Mouse (Mus musculus) stomach, embryonic 14.5 days (tissue): ENCODE measurements around the gene Gm17660. TPM values are rescaled to one million over a fixed set of nuclear protein-coding genes. Genes with fewer than 3 reads are reported as not detected.

ENCODE experiments used
- ATAC-seq: fragments of 200-750 bp; cut with Nextera tagmentation; 2 replicates; pipeline ENCODE4 v1.8.0; 2017; ENCODE audit warnings: low read depth, moderate TSS enrichment; ENCODE audit not compliant: insufficient number of reproducible peaks, insufficient read depth, low FRiP score
- H3K27ac ChIP-seq: fragments of 300-500 bp; sonication (generic); 2 replicates; pipeline ENCODE4 v1.5.1; 2014; ENCODE audit warnings: mild to moderate bottlenecking, low read length, moderate library complexity, mixed read lengths
- H3K27me3 ChIP-seq: fragments of 300-500 bp; sonication (generic); 2 replicates; pipeline ENCODE4 v1.6.1; 2014; ENCODE audit warnings: low read length, control low read depth, mixed read lengths; ENCODE audit not compliant: control insufficient read depth, insufficient read depth
- H3K36me3 ChIP-seq: fragments of 300-500 bp; sonication (generic); 2 replicates; pipeline ENCODE4 v1.6.1; 2014; ENCODE audit warnings: mild to moderate bottlenecking, control low read depth, low read length, moderate library complexity, mixed read lengths; ENCODE audit not compliant: control insufficient read depth, insufficient read depth
- H3K4me1 ChIP-seq: fragments of 300-500 bp; sonication (generic); 2 replicates; pipeline ENCODE4 v1.6.1; 2014; ENCODE audit warnings: low read length, control low read depth, mixed read lengths; ENCODE audit not compliant: control insufficient read depth, insufficient read depth
- H3K4me2 ChIP-seq: fragments of 300-500 bp; sonication (generic); replicated peaks from 2 replicates; pipeline ENCODE4 v1.6.1; 2014; ENCODE audit warnings: low read depth, low read length, control low read depth
- H3K4me3 ChIP-seq: fragments of 300-500 bp; sonication (generic); 2 replicates; pipeline ENCODE4 v1.5.1; 2014; ENCODE audit warnings: low read depth, low read length, control low read depth
- H3K9ac ChIP-seq: fragments of 300-500 bp; sonication (generic); replicated peaks from 2 replicates; pipeline ENCODE4 v1.6.1; 2014; ENCODE audit warnings: low read depth, mild to moderate bottlenecking, control low read depth, low read length, moderate library complexity, mixed read lengths
- H3K9me3 ChIP-seq: fragments of 300-500 bp; sonication (generic); 2 replicates; pipeline ENCODE4 v1.6.1; 2016; ENCODE audit warnings: low read depth, low read length, control low read depth; ENCODE audit not compliant: control insufficient read depth
- WGBS: fragments of 180-500 bp; shearing (Covaris S2); extraction: QIAGEN DNeasy Blood & Tissue Kit; methylation state at CpG from one replicate; pipeline ENCODE4 v1.1.7; 2014; 5-methylcytosine and 5-hydroxymethylcytosine counted together
- polyA plus RNA-seq: library from polyadenylated mRNA; unstranded; fragments of >200 nt; fragmentation: Nextera tagmentation; extraction: Ambion mirVana; gene quantifications from 2 replicates; pipeline ENCODE4 v1.2.1, GENCODE M21; 2014

Gene Gm17660
- 1.3 TPM in 1 of 2 replicates, not detected in the other for polyA plus RNA-seq

- Histone ChIP-seq H3K9ac (no peak within 1 kb of the TSS), H3K9me3 (no peaks in the 10 kb centered on the region), H3K4me2 (no peak within 1 kb of the TSS), H3K36me3 (peaks cover 3% of the 10 kb centered on the region; the same call in 1 of the 2 replicates), H3K27me3 (no peaks in the 10 kb centered on the region), H3K4me1 (0 out of 2 replicates have a peak, but pooled peaks cover 2% of the 10 kb centered on the region), H3K4me3 (no peak within 1 kb of the TSS), H3K27ac (no peak within 1 kb of the TSS)
- WGBS, result 91% methylated on average over 7 of the region's 7 CpGs
- no peak for ATAC-seq
These were observed at the start of gene Gm17660 for GRCm38 (mm10) chr5:104077508-104077907. TSS of gene Gm17660 (minus strand) at chr5:104077608.

GRCm38 (mm10) chr5:104126561-104127320 lies 49.3 kb upstream of the Gm17660 start:
- 79% methylated on average over 12 of the region's 12 CpGs for whole genome bisulfite sequencing
- ATAC-seq, result no peak
- Histone ChIP-seq H3K4me2 (no peak overlapping the region), H3K9ac (no peak overlapping the region), H3K27ac (no peak overlapping the region), H3K4me1 (peaks cover 3% of the 10 kb centered on the region; the same call in 1 of the 2 replicates), H3K4me3 (no peak overlapping the region), H3K27me3 (no peaks in the 10 kb centered on the region), H3K36me3 (no peaks in the 10 kb centered on the region), H3K9me3 (no peaks in the 10 kb centered on the region)

GRCm38 (mm10) chr5:104124016-104124658 lies 46.7 kb upstream of the Gm17660 start:
- no peak overlapping the region for H3K4me2 ChIP-seq
- ATAC-seq, result no peak
- 49% methylated on average over 6 of the region's 6 CpGs for WGBS
- H3K27me3 ChIP-seq, result no peaks in the 10 kb centered on the region
- no peak overlapping the region for H3K9ac ChIP-seq
- H3K27ac ChIP-seq, result no peak overlapping the region; the same call in 1 of the 2 replicates
- no peaks in the 10 kb centered on the region for H3K9me3 ChIP-seq
- no peak overlapping the region for H3K4me3 ChIP-seq
- H3K36me3 ChIP-seq, result no peaks in the 10 kb centered on the region
- H3K4me1 ChIP-seq, result peaks cover 3% of the 10 kb centered on the region; the same call in 1 of the 2 replicates

- H3K9ac ChIP-seq, result no peak overlapping the region
- H3K9me3 ChIP-seq, result no peaks in the 10 kb centered on the region
- 75% methylated on average over 4 of the region's 4 CpGs for WGBS
- peaks cover 21% of the 10 kb centered on the region for H3K4me1 ChIP-seq
- H3K27me3 ChIP-seq, result no peaks in the 10 kb centered on the region
- H3K4me3 ChIP-seq, result no peak overlapping the region
- H3K27ac ChIP-seq, result 0 out of 2 replicates have a peak overlapping the region, but pooled peaks have one; percentile 33
- no peak overlapping the region for H3K4me2 ChIP-seq
- no peak for ATAC-seq
- H3K36me3 ChIP-seq, result no peaks in the 10 kb centered on the region
These were observed 38.5 kb upstream of the Gm17660 start for GRCm38 (mm10) chr5:104115890-104116289.

- H3K27me3 ChIP-seq, result no peaks in the 10 kb centered on the region
- no peaks in the 10 kb centered on the region for H3K36me3 ChIP-seq
- peaks cover 24% of the 10 kb centered on the region for H3K4me1 ChIP-seq
- 0 out of 2 replicates have a peak, but pooled peaks have one; percentile 35 for ATAC-seq
- no peak overlapping the region for H3K4me3 ChIP-seq
- H3K4me2 ChIP-seq, result no peak overlapping the region
- peak overlapping the region; percentile 86; the same call in 1 of the 2 replicates for H3K27ac ChIP-seq
- no peak overlapping the region for H3K9ac ChIP-seq
- 30% methylated on average over 14 of the region's 14 CpGs for WGBS
- no peaks in the 10 kb centered on the region for H3K9me3 ChIP-seq
These were observed 37.7 kb upstream of the Gm17660 start for GRCm38 (mm10) chr5:104115118-104115517.

GRCm38 (mm10) chr5:104113491-104114172 lies 36.2 kb upstream of the Gm17660 start, which contains the start of gene Sparcl1:
TSS of gene Sparcl1 (minus strand) at chr5:104113733.
- H3K4me2 ChIP-seq, result peak within 1 kb of the TSS; percentile 41
- H3K4me3 ChIP-seq, result peak within 1 kb of the TSS; percentile 36
- peak; percentile 47; the same call in 1 of the 2 replicates for ATAC-seq
- H3K9me3 ChIP-seq, result no peaks in the 10 kb centered on the region
- peak within 1 kb of the TSS; percentile 43 for H3K9ac ChIP-seq
- H3K27me3 ChIP-seq, result no peaks in the 10 kb centered on the region
- no peaks in the 10 kb centered on the region for H3K36me3 ChIP-seq
- peak within 1 kb of the TSS; percentile 86 for H3K27ac ChIP-seq
- H3K4me1 ChIP-seq, result peaks cover 33% of the 10 kb centered on the region
- WGBS, result 18% methylated on average over 15 of the region's 15 CpGs

GRCm38 (mm10) chr5:104112511-104112910 lies 35.1 kb upstream of the Gm17660 start:
- Histone ChIP-seq H3K36me3 (no peaks in the 10 kb centered on the region), H3K4me1 (peaks cover 39% of the 10 kb centered on the region), H3K4me3 (peak overlapping the region; percentile 36), H3K9me3 (no peaks in the 10 kb centered on the region), H3K27me3 (no peaks in the 10 kb centered on the region), H3K9ac (peak overlapping the region; percentile 41), H3K27ac (peak overlapping the region; percentile 86), H3K4me2 (peak overlapping the region; percentile 41)
- 21% methylated on average over 5 of the region's 5 CpGs for WGBS
- ATAC-seq, result no peak

GRCm38 (mm10) chr5:104112016-104112415 lies 34.6 kb upstream of the Gm17660 start:
- Histone ChIP-seq H3K9ac (peak overlapping the region; percentile 41), H3K27me3 (no peaks in the 10 kb centered on the region), H3K4me3 (peak overlapping the region; percentile 36), H3K4me2 (peak overlapping the region; percentile 41), H3K4me1 (peaks cover 39% of the 10 kb centered on the region), H3K36me3 (no peaks in the 10 kb centered on the region), H3K27ac (peak overlapping the region; percentile 86), H3K9me3 (no peaks in the 10 kb centered on the region)
- no peak for ATAC-seq
- WGBS, result 14% methylated on average over 9 of the region's 9 CpGs
